Mouse (Mus musculus) forebrain, embryonic 14.5 days (tissue): Measurements from ENCODE around the gene Hid1. TPM values are rescaled to one million over a fixed set of nuclear protein-coding genes. Genes with fewer than 3 reads are reported as not detected.

Experiments used
- ATAC-seq: fragments of 200-750 bp; cut with Nextera tagmentation; 2 replicates; pipeline ENCODE4 v1.8.0; 2017; ENCODE audit warnings: mild to moderate bottlenecking, moderate library complexity
- DNase-seq: peaks from one replicate; pipeline ENCODE4 v3.0.0-alpha.2; 2015; ENCODE audit warnings: low spot score
- H3K27ac ChIP-seq: fragments of 300-500 bp; sonication (generic); 2 replicates; pipeline ENCODE4 v1.5.1; 2014; ENCODE audit warnings: low read depth, mild to moderate bottlenecking, control low read depth, low read length, moderate library complexity
- H3K27me3 ChIP-seq: fragments of 300-500 bp; sonication (generic); replicated peaks from 2 replicates; pipeline ENCODE4 v1.6.1; 2014; ENCODE audit warnings: low read length, control low read depth, mixed read lengths; ENCODE audit not compliant: control insufficient read depth, insufficient read depth
- H3K36me3 ChIP-seq: fragments of 300-500 bp; sonication (generic); 2 replicates; pipeline ENCODE4 v1.6.1; 2014; ENCODE audit warnings: low read length, control low read depth; ENCODE audit not compliant: control insufficient read depth, insufficient read depth
- H3K4me1 ChIP-seq: fragments of 300-500 bp; sonication (generic); 2 replicates; pipeline ENCODE4 v1.6.1; 2014; ENCODE audit warnings: antibody characterized with exemption, low read length, control low read depth; ENCODE audit not compliant: control insufficient read depth, insufficient read depth
- H3K4me2 ChIP-seq: fragments of 300-500 bp; sonication (generic); 2 replicates; pipeline ENCODE4 v1.6.1; 2014; ENCODE audit warnings: mild to moderate bottlenecking, control low read depth, low read length
- H3K4me3 ChIP-seq: fragments of 300-500 bp; sonication (generic); 2 replicates; pipeline ENCODE4 v1.5.1; 2014; ENCODE audit warnings: low read depth, low read length, control low read depth
- H3K9ac ChIP-seq: fragments of 300-500 bp; sonication (generic); 2 replicates; pipeline ENCODE4 v1.6.1; 2014; ENCODE audit warnings: mild to moderate bottlenecking, low read length, control low read depth, moderate library complexity
- H3K9me3 ChIP-seq: fragments of 300-500 bp; sonication (generic); replicated peaks from 2 replicates; pipeline ENCODE4 v1.6.1; 2016; ENCODE audit warnings: low read length, control low read depth, mixed read lengths; ENCODE audit not compliant: control insufficient read depth
- WGBS: fragments of 180-500 bp; shearing (Covaris S2); extraction: QIAGEN DNeasy Blood & Tissue Kit; methylation state at CpG from one replicate; pipeline ENCODE4 v1.1.7; 2014; 5-methylcytosine and 5-hydroxymethylcytosine counted together
- polyA plus RNA-seq: library from polyadenylated mRNA; unstranded; fragments of >200 nt; fragmentation: Nextera tagmentation; extraction: Ambion mirVana; gene quantifications from 2 replicates; pipeline ENCODE4 v1.2.1, GENCODE M21; 2014

The Hid1 gene
- polyA plus RNA-seq, 1 experiment from 2014 or later, result 32.0 TPM

- WGBS, result 75% methylated on average over 3 of the region's 3 CpGs
- Histone ChIP-seq H3K4me3 (no peak overlapping the region), H3K4me2 (no peak overlapping the region), H3K36me3 (no peaks in the 10 kb centered on the region), H3K4me1 (peaks cover 9% of the 10 kb centered on the region), H3K27me3 (peaks cover 22% of the 10 kb centered on the region), H3K9me3 (no peaks in the 10 kb centered on the region), H3K9ac (no peak overlapping the region), H3K27ac (no peak overlapping the region)
- ATAC-seq (no peak), DNase-seq (no peak)
Observed at GRCm38 (mm10) chr11:115337350-115337749, 30.2 kb downstream of the Hid1 start.

GRCm38 (mm10) chr11:115336115-115336514 is 31.4 kb downstream of the Hid1 start:
- Histone ChIP-seq H3K4me1 (peaks cover 9% of the 10 kb centered on the region), H3K27ac (no peak overlapping the region), H3K36me3 (no peaks in the 10 kb centered on the region), H3K27me3 (peaks cover 22% of the 10 kb centered on the region), H3K9ac (no peak overlapping the region), H3K4me3 (no peak overlapping the region), H3K4me2 (no peak overlapping the region), H3K9me3 (no peaks in the 10 kb centered on the region)
- 22% methylated on average over 6 of the region's 6 CpGs for WGBS
- DNase-seq (no peak), ATAC-seq (no peak)

DNA sequence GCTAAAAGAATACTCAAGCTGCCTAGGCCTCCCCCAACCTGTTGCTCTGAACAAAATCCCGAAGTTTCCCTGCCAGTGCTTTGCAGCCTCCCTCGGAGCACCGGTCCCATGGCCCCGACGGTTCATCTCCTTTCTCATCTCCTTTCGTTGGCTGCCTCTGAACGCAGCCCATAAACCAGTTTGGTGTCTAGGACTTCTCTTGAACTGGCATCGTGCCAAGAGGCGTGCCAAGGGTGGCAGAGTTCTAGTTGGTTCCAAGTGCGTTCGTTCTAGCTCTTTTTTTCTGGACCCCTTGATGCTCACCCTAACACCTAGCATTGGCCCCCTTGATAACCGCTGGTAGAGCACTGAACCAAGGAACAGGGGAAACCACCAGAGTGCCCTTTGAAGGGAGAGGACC is 32.3 kb downstream of the Hid1 start:
- H3K36me3 ChIP-seq, result no peaks in the 10 kb centered on the region
- H3K4me2 ChIP-seq, result no peak overlapping the region
- no peaks in the 10 kb centered on the region for H3K9me3 ChIP-seq
- no peak overlapping the region for H3K4me3 ChIP-seq
- ATAC-seq (no peak), DNase-seq (no peak)
- peaks cover 9% of the 10 kb centered on the region for H3K4me1 ChIP-seq
- 51% methylated on average over 12 of the region's 12 CpGs for WGBS
- peaks cover 22% of the 10 kb centered on the region for H3K27me3 ChIP-seq
- H3K9ac ChIP-seq, result no peak overlapping the region
- no peak overlapping the region for H3K27ac ChIP-seq

- no peak for DNase-seq
- Histone ChIP-seq H3K4me3 (peak within 1 kb of the TSS; percentile 12), H3K9ac (peak within 1 kb of the TSS; percentile 43), H3K36me3 (no peaks in the 10 kb centered on the region), H3K4me1 (peaks cover 9% of the 10 kb centered on the region), H3K27ac (no peak within 1 kb of the TSS), H3K4me2 (peak within 1 kb of the TSS; percentile 50), H3K9me3 (no peaks in the 10 kb centered on the region), H3K27me3 (peaks cover 22% of the 10 kb centered on the region)
- WGBS, result 1% methylated on average over 27 of the region's 29 CpGs
- no peak for ATAC-seq
Observed at GRCm38 (mm10) chr11:115334531-115334930, 33.0 kb downstream of the Hid1 start, which contains the start of gene Otop3. Otop3 (plus strand) TSS chr11:115334731.

GRCm38 (mm10) chr11:115329339-115329738 is 38.2 kb downstream of the Hid1 start:
- ATAC-seq, result no peak
- Histone ChIP-seq H3K4me3 (no peak overlapping the region), H3K27ac (no peak overlapping the region), H3K36me3 (no peaks in the 10 kb centered on the region), H3K4me1 (peaks cover 2% of the 10 kb centered on the region), H3K27me3 (peaks cover 10% of the 10 kb centered on the region; the same call in 1 of the 2 replicates), H3K9me3 (no peaks in the 10 kb centered on the region), H3K9ac (no peak overlapping the region), H3K4me2 (no peak overlapping the region)
- 74% methylated on average over 15 of the region's 15 CpGs for WGBS
- no peak for DNase-seq

GRCm38 (mm10) chr11:115326730-115327129 is 40.8 kb downstream of the Hid1 start:
- no peaks in the 10 kb centered on the region for H3K9me3 ChIP-seq
- H3K27me3 ChIP-seq, result peaks cover 32% of the 10 kb centered on the region
- WGBS, result 76% methylated on average over 7 of the region's 7 CpGs
- no peaks in the 10 kb centered on the region for H3K36me3 ChIP-seq
- no peaks in the 10 kb centered on the region for H3K4me1 ChIP-seq
- no peak overlapping the region for H3K4me2 ChIP-seq
- H3K4me3 ChIP-seq, result no peak overlapping the region
- no peak overlapping the region for H3K9ac ChIP-seq
- DNase-seq (no peak), ATAC-seq (no peak)
- no peak overlapping the region for H3K27ac ChIP-seq

DNA sequence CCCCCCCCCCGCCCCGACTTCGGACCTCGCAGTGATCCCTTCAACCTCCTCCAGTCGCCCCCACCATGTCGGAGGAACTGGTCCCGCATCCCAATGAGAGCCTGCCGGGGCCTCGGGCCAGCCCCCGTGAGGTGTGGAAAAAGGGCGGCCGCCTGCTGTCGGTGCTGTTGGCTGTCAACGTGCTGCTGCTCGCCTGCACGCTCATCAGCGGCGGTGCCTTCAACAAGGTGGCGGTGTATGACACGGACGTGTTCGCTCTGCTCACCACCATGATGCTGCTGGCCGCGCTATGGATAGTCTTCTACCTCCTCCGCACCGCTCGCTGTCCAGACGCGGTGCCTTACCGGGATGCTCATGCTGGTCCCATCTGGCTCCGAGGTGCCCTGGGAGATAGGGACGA is 44.2 kb downstream of the Hid1 start:
- no peak for ATAC-seq
- 22% methylated on average over 32 of the region's 32 CpGs for WGBS
- peak; percentile 33 for DNase-seq

GRCm38 (mm10) chr11:115321906-115322693 is 45.5 kb downstream of the Hid1 start, which contains the start of gene Ush1g:
Ush1g (minus strand) TSS chr11:115322041.
- Histone ChIP-seq H3K4me2 (peak within 1 kb of the TSS; percentile 24), H3K4me3 (0 out of 2 replicates have a peak within 1 kb of the TSS, but pooled peaks have one; percentile 1), H3K4me1 (no peaks in the 10 kb centered on the region), H3K27me3 (peaks cover 78% of the 10 kb centered on the region), H3K9ac (peak within 1 kb of the TSS; percentile 13; the same call in 1 of the 2 replicates), H3K9me3 (no peaks in the 10 kb centered on the region), H3K27ac (no peak within 1 kb of the TSS), H3K36me3 (no peaks in the 10 kb centered on the region)
- peak; percentile 60 for ATAC-seq
- peak; percentile 70 for DNase-seq
- WGBS, result 4% methylated on average over 32 of the region's 35 CpGs

More for the DNA sequence above, 44.2 kb downstream of the Hid1 start:
- Histone ChIP-seq H3K4me1 (no peaks in the 10 kb centered on the region), H3K9me3 (no peaks in the 10 kb centered on the region), H3K36me3 (no peaks in the 10 kb centered on the region), H3K9ac (no peak overlapping the region), H3K27me3 (peaks cover 66% of the 10 kb centered on the region), H3K4me3 (no peak overlapping the region), H3K27ac (no peak overlapping the region), H3K4me2 (no peak overlapping the region)

DNA sequence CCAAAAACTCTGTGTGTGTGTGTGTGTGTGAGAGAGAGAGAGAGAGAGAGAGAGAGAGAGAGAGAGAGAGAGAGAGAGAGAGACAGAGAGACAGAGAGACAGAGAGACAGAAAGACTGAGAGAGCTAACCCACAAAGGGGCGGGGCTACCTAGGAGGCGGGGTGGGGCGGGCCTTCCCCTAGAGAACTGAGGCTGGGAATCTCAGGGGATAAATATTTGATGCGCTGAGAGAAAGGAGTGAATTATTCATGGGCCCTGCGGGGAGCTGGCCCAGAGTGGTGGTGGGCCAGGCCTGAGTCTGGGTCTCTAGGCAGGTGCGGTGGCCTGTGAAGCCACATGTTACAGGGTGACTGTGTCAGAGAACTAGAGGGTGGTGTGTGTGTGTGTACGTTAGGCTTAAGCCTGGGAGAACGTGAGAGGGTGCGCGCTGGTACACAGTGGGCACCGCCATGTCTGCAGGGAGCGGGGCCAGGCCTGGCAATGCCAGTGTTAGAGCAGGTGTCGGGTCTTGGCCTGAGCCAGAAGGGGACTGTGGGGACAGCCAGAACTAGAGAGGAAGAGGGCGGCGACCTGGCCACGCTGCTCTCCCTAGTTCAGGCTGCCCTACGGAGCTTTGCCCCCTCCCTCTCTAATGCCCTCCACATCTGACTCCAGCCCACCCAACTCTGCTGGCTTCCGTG is 47.7 kb downstream of the Hid1 start:
- H3K36me3 ChIP-seq, result no peaks in the 10 kb centered on the region
- WGBS, result 7% methylated on average over 18 of the region's 18 CpGs
- no peak overlapping the region for H3K9ac ChIP-seq
- no peak for ATAC-seq
- H3K4me1 ChIP-seq, result no peaks in the 10 kb centered on the region
- peaks cover 94% of the 10 kb centered on the region for H3K27me3 ChIP-seq
- no peaks in the 10 kb centered on the region for H3K9me3 ChIP-seq
- no peak overlapping the region for H3K27ac ChIP-seq
- H3K4me3 ChIP-seq, result no peak overlapping the region
- H3K4me2 ChIP-seq, result no peak overlapping the region
- no peak for DNase-seq
